In the genomic region with DNA sequence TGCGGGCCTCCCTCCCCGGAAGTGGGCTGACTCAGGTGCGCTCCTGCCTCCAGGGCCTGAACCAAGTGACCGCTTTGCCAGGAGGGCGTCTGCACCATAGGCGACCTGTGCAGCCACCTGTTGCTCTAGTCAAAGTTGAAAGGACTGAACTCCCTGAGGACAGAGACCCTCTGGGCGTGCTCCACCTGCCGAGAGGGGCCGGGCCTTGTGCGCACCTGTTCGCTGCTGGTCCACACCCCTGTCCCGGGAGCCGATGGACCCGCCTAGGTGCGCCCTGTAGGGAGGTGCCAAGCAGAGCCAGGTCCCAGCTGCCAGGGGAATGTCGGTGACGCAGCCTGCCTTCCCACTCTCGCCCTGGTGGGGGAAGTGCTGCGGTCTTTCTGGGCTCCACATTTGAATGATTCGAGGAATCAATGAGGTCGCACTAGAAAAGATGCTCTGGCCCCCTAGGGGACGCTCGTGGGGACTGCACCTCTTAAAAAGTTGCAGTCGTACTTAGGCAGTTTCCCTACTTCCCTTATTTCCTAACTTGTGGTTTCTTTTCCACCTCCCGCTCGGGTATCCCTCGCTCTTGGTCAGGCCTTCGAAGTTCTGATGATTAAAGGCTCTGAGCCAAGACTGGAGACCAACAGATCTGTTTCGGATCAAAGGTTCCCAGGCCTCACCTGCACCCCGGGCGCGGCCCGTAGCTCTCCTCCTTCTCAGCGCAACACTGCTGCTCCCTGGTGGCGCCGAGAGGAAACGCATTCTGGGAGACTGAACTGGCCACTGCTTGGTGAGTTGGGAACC, we compare ENCODE assay signal across 8 mouse cellular contexts. TPM values are rescaled to one million over a fixed set of nuclear protein-coding genes. Genes with fewer than 3 reads are reported as not detected.
A peak's percentile ranks its signal among the peaks of the same experiment; 100 is the strongest.
DNase-seq lines count a peak whose midpoint lies in the region; ATAC-seq and TF ChIP-seq lines count a peak whose summit lies in the region.

Gene Fam187b, plus strand, starts transcription at position 290 of the 789 bp plus-strand sequence.

- DNase-seq in heart, adult 9 months (ENCODE audit: low spot score in 2 of 2), result peak; percentile 72 to 84
- DNase-seq in kidney, adult 9 months, result peak; percentile 95
- peak; percentile 74 for DNase-seq in liver, embryonic 13.5 days
- peak; percentile 79 to 89 for DNase-seq in natural killer cell, adult 2 months (ENCODE audit: low spot score in 2 of 2)

- ATAC-seq in embryonic facial prominence, embryonic 15.5 days (ENCODE audit: insufficient number of reproducible peaks, low FRiP score, low TSS enrichment, low read depth), result peak; percentile 87
- ATAC-seq in liver, embryonic 13.5 days (ENCODE audit: low read depth), result peak; percentile 74
- ATAC-seq in stomach, embryonic 15.5 days (ENCODE audit: insufficient read depth, low FRiP score, low read depth), result peak; percentile 92

- H3K4me1 ChIP-seq in bone marrow macrophage, adult 2 months (ENCODE audit: control insufficient read depth, insufficient read depth, low read length), result no peaks in the 10 kb centered on the region
- H3K4me1 ChIP-seq in embryonic facial prominence, embryonic 15.5 days, result peaks cover 6% of the 10 kb centered on the region
- peaks cover 8% of the 10 kb centered on the region for H3K4me1 ChIP-seq in liver, embryonic 13.5 days (replicated peaks)
- 0 out of 2 replicates have a peak, but pooled peaks cover 6% of the 10 kb centered on the region for H3K4me1 ChIP-seq in stomach, embryonic 15.5 days

- H3K27me3 ChIP-seq in C2C12 (ENCODE audit: control insufficient read depth, insufficient read depth, insufficient read length), result peaks cover 22% of the 10 kb centered on the region
- peaks cover 22% of the 10 kb centered on the region for H3K27me3 ChIP-seq in embryonic facial prominence, embryonic 15.5 days
- peaks cover 22% of the 10 kb centered on the region for H3K27me3 ChIP-seq in liver, embryonic 13.5 days
- H3K27me3 ChIP-seq in stomach, embryonic 15.5 days (replicated peaks), result 0 out of 2 replicates have a peak, but pooled peaks cover 9% of the 10 kb centered on the region

- no peaks in the 10 kb centered on the region for H3K36me3 ChIP-seq in C2C12 (ENCODE audit: control insufficient read depth, insufficient read depth)
- no peaks in the 10 kb centered on the region for H3K36me3 ChIP-seq in embryonic facial prominence, embryonic 15.5 days
- H3K36me3 ChIP-seq in liver, embryonic 13.5 days, result no peaks in the 10 kb centered on the region
- H3K36me3 ChIP-seq in stomach, embryonic 15.5 days, result no peaks in the 10 kb centered on the region

- H3K27ac ChIP-seq in bone marrow macrophage, adult 2 months (ENCODE audit: insufficient read depth, low read depth, low read length), result peak within 1 kb of the TSS; percentile 56
- peak within 1 kb of the TSS; percentile 78 for H3K27ac ChIP-seq in embryonic facial prominence, embryonic 15.5 days (replicated peaks)
- peak within 1 kb of the TSS; percentile 9; the same call in 1 of the 2 replicates for H3K27ac ChIP-seq in liver, embryonic 13.5 days
- peak within 1 kb of the TSS; percentile 94 for H3K27ac ChIP-seq in stomach, embryonic 15.5 days

- H3ac ChIP-seq in C2C12 (ENCODE audit: control insufficient read depth, insufficient read length, low read depth), result no peak within 1 kb of the TSS

- H3K9ac ChIP-seq in embryonic facial prominence, embryonic 15.5 days, result peak within 1 kb of the TSS; percentile 31
- peak within 1 kb of the TSS; percentile 51 for H3K9ac ChIP-seq in liver, embryonic 13.5 days
- peak within 1 kb of the TSS; percentile 39 for H3K9ac ChIP-seq in stomach, embryonic 15.5 days

- no peaks in the 10 kb centered on the region for H3K9me3 ChIP-seq in embryonic facial prominence, embryonic 15.5 days (replicated peaks)
- no peaks in the 10 kb centered on the region for H3K9me3 ChIP-seq in liver, embryonic 13.5 days (replicated peaks)
- H3K9me3 ChIP-seq in stomach, embryonic 15.5 days, result no peaks in the 10 kb centered on the region

- H3K4me2 ChIP-seq in embryonic facial prominence, embryonic 15.5 days (replicated peaks), result peak within 1 kb of the TSS; percentile 54
- H3K4me2 ChIP-seq in liver, embryonic 13.5 days, result peak within 1 kb of the TSS; percentile 59
- H3K4me2 ChIP-seq in stomach, embryonic 15.5 days, result peak within 1 kb of the TSS; percentile 67

- no peak within 1 kb of the TSS for H3K4me3 ChIP-seq in C2C12 (ENCODE audit: insufficient read depth, poor library complexity, severe bottlenecking)
- H3K4me3 ChIP-seq in bone marrow macrophage, adult 2 months (ENCODE audit: insufficient read depth, low read length), result peak within 1 kb of the TSS; percentile 61
- peak within 1 kb of the TSS; percentile 51 for H3K4me3 ChIP-seq in embryonic facial prominence, embryonic 15.5 days (replicated peaks)
- peak within 1 kb of the TSS; percentile 52 for H3K4me3 ChIP-seq in liver, embryonic 13.5 days (replicated peaks)
- H3K4me3 ChIP-seq in stomach, embryonic 15.5 days (replicated peaks), result peak within 1 kb of the TSS; percentile 51

- no peaks in the 10 kb centered on the region for H3K79me2 ChIP-seq in C2C12 (ENCODE audit: control insufficient read depth, insufficient read depth)

- under 1% methylated on average over 37 of the region's 37 CpGs for WGBS in embryonic facial prominence, embryonic 15.5 days
- WGBS in liver, embryonic 13.5 days (ENCODE audit: insufficient replicate concordance), result 1% methylated on average over 37 of the region's 37 CpGs
- under 1% methylated on average over 37 of the region's 37 CpGs for WGBS in stomach, embryonic 15.5 days

- TF ChIP-seq CTCF in C2C12 (IDR thresholded peaks at IDR 0.05; ENCODE audit: control insufficient read depth, insufficient read depth, insufficient read length), result peak; percentile 88
- TF ChIP-seq CTCF in bone marrow macrophage, adult 2 months (IDR thresholded peaks at IDR 0.05; ENCODE audit: low read depth, low read length), result peak; percentile 71

- TF ChIP-seq POLR2A in bone marrow macrophage, adult 2 months (IDR thresholded peaks at IDR 0.05; ENCODE audit: borderline replicate concordance, low read depth, low read length), result no peak

- H3K79me3 ChIP-seq in C2C12 (ENCODE audit: low read depth), result no peaks in the 10 kb centered on the region

TF ChIP-seq in C2C12, 6 proteins besides CTCF, POLR2A, EP300 and RAD21:
- TF ChIP-seq MYOD1 (IDR thresholded peaks at IDR 0.05; ENCODE audit: control insufficient read depth, insufficient read length, low read depth) (no peak), USF1 (IDR thresholded peaks at IDR 0.05; ENCODE audit: low read depth) (no peak), MAX (IDR thresholded peaks at IDR 0.05) (no peak), FOSL1 (IDR thresholded peaks at IDR 0.05; ENCODE audit: insufficient read depth, low read length, poor library complexity, severe bottlenecking) (no peak), MYOG (IDR thresholded peaks at IDR 0.05; ENCODE audit: control insufficient read depth, extremely low read depth, insufficient read length) (no peak), CEBPB (IDR thresholded peaks at IDR 0.05; ENCODE audit: low read depth) (no peak)

RNA-seq across cellular contexts. Expression of gene Fam187b, which starts in this region (rescaled TPM):
- not detected for polyA plus RNA-seq in C2C12 (2012; fragmentation: generic; extraction: Trizol)
- polyA plus RNA-seq in bone marrow macrophage, adult 2 months (2012; ENCODE audit: insufficient read depth, insufficient read length, missing spikeins), result 4.6 and 7.3 TPM in 2 replicates
- polyA plus RNA-seq in embryonic facial prominence, embryonic 15.5 days (2015; fragmentation: Nextera tagmentation; extraction: Ambion mirVana), result 3.3 and 4.8 TPM in 2 replicates
- 2.1 TPM in 2 replicates for polyA plus RNA-seq in liver, embryonic 13.5 days (2015; fragmentation: Nextera tagmentation; extraction: Ambion mirVana)
- 8.7 and 9.7 TPM in 2 replicates for polyA plus RNA-seq in stomach, embryonic 15.5 days (2015; fragmentation: Nextera tagmentation; extraction: Ambion mirVana)

Comparison
In these comparisons a context has a peak if more than half of its experiments do, and no peak if none do; other contexts are left out.
1. H3K27ac ChIP-seq: peak in every context shown above with its lines; median percentile 94 in stomach, embryonic 15.5 days; 78 in embryonic facial prominence, embryonic 15.5 days; 56 in bone marrow macrophage, adult 2 months; 9 in liver, embryonic 13.5 days.